Mouse (Mus musculus) kidney, embryonic 16.5 days (tissue): ENCODE results near the gene Iqsec2. TPM values are rescaled to one million over a fixed set of nuclear protein-coding genes. Genes with fewer than 3 reads are reported as not detected.
"Not testable (repeated sequence)": the region's sequence is repeated elsewhere in the genome, so short reads cannot be mapped to it uniquely, and the experiment has no call there.

Experiments used
- ATAC-seq: fragments of 200-750 bp; cut with Nextera tagmentation; 2 replicates; pipeline ENCODE4 v1.8.0; 2017; ENCODE audit warnings: moderate TSS enrichment; ENCODE audit not compliant: low FRiP score, low TSS enrichment
- H3K27ac ChIP-seq: fragments of 300-500 bp; sonication (generic); 2 replicates; pipeline ENCODE4 v1.5.1; 2014; ENCODE audit warnings: low read length
- H3K27me3 ChIP-seq: fragments of 300-500 bp; sonication (generic); 2 replicates; pipeline ENCODE4 v1.6.1; 2014; ENCODE audit warnings: low read length, control low read depth, mixed read lengths; ENCODE audit not compliant: insufficient read depth
- H3K36me3 ChIP-seq: fragments of 300-500 bp; sonication (generic); 2 replicates; pipeline ENCODE4 v1.6.1; 2014; ENCODE audit warnings: low read length, control low read depth, mixed read lengths; ENCODE audit not compliant: insufficient read depth
- H3K4me1 ChIP-seq: fragments of 300-500 bp; sonication (generic); 2 replicates; pipeline ENCODE4 v1.6.1; 2014; ENCODE audit warnings: low read length, control low read depth, mixed read lengths; ENCODE audit not compliant: insufficient read depth
- H3K4me2 ChIP-seq: fragments of 300-500 bp; sonication (generic); replicated peaks from 2 replicates; pipeline ENCODE4 v1.6.1; 2014; ENCODE audit warnings: low read depth, low read length
- H3K4me3 ChIP-seq: fragments of 300-500 bp; sonication (generic); 2 replicates; pipeline ENCODE4 v1.5.1; 2014; ENCODE audit warnings: mild to moderate bottlenecking, low read length
- H3K9ac ChIP-seq: fragments of 300-500 bp; sonication (generic); replicated peaks from 2 replicates; pipeline ENCODE4 v1.6.1; 2014; ENCODE audit warnings: low read length
- H3K9me3 ChIP-seq: fragments of 300-500 bp; sonication (generic); 2 replicates; pipeline ENCODE4 v1.6.1; 2016; ENCODE audit warnings: low read length, control low read depth
- WGBS: fragments of 180-500 bp; shearing (Covaris S2); extraction: QIAGEN DNeasy Blood & Tissue Kit; methylation state at CpG from one replicate; pipeline ENCODE4 v1.1.7; 2014; 5-methylcytosine and 5-hydroxymethylcytosine counted together
- polyA plus RNA-seq: library from polyadenylated mRNA; unstranded; fragments of >200 nt; fragmentation: Nextera tagmentation; extraction: Ambion mirVana; gene quantifications from 2 replicates; pipeline ENCODE4 v1.2.1, GENCODE M21; 2015

Gene Iqsec2
- polyA plus RNA-seq, 1 experiment from 2014 or later = 5.3 TPM

- Histone ChIP-seq H3K27me3 (no peaks in the 10 kb centered on the region), H3K4me3 (peak within 1 kb of the TSS; percentile 96), H3K4me2 (peak within 1 kb of the TSS; percentile 67), H3K27ac (peak within 1 kb of the TSS; percentile 76), H3K4me1 (peaks cover 11% of the 10 kb centered on the region), H3K9ac (peak within 1 kb of the TSS; percentile 97), H3K9me3 (no peaks in the 10 kb centered on the region), H3K36me3 (peaks cover 6% of the 10 kb centered on the region; the same call in 1 of the 2 replicates)
- ATAC-seq = peak; percentile 99
- under 1% methylated on average over 69 of the region's 69 CpGs for WGBS
Observed at GRCm38 (mm10) chrX:152232781-152233763, 89.0 kb downstream of the Iqsec2 start, which contains the start of gene Kdm5c. Kdm5c (plus strand) TSS chrX:152233020.

DNA sequence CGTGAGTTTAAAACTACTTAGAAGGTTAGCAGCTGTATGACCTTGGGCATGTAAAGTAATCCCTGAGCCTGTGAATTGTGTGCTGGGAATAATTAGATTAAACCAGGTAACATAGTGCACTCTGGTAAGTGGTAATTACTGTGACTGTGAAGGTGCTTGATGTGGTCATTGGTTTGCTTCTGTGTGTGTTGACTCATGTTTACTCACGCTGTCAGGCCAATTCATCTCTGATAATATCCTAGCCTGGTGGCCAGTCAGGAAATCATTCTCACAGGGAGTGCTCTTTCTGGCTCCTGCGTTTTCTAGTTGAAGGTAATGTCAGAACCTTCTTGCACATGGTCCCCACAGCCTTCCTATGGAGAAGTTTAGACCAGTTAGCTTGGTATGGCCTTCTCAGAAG, 90.1 kb downstream of the Iqsec2 start:
- no peaks in the 10 kb centered on the region for H3K27me3 ChIP-seq
- WGBS = 17% methylated on average over 3 of the region's 3 CpGs
- no peaks in the 10 kb centered on the region for H3K9me3 ChIP-seq
- H3K36me3 ChIP-seq = peaks cover 11% of the 10 kb centered on the region; the same call in 1 of the 2 replicates
- no peak for ATAC-seq
- peak overlapping the region; percentile 67 for H3K4me2 ChIP-seq
- H3K27ac ChIP-seq = no peak overlapping the region
- H3K4me3 ChIP-seq = peak overlapping the region; percentile 96
- H3K9ac ChIP-seq = peak overlapping the region; percentile 97
- H3K4me1 ChIP-seq = peaks cover 11% of the 10 kb centered on the region

- Histone ChIP-seq H3K27me3 (no peaks in the 10 kb centered on the region), H3K4me3 (no peak overlapping the region)
- 65% methylated on average over 2 of the region's 2 CpGs for WGBS
Observed at GRCm38 (mm10) chrX:152235758-152236157, 91.7 kb downstream of the Iqsec2 start.

DNA sequence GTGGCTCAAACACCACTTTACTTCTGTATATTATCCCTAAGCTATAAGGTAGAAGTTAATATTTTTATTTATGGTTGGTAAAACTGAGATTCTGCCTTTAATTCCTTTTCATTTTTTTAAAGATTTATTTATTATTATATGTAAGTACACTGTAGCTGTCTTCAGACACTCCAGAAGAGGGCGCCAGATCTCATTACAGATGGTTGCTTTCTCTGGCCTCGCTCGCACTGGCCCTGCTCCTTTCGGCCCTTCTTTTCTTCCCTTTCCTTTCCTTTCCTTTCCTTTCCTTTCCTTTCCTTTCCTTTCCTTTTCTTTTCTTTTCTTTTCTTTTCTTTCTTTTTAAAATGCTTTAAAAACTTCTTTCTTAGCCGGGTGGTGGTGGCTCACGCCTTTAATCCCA, 99.1 kb downstream of the Iqsec2 start:
- H3K4me2 ChIP-seq, ATAC-seq, H3K27ac ChIP-seq, H3K4me3 ChIP-seq, H3K27me3 ChIP-seq, H3K9me3 ChIP-seq, H3K9ac ChIP-seq, H3K4me1 ChIP-seq: not testable (repeated sequence)
- peaks cover 72% of the 10 kb centered on the region for H3K36me3 ChIP-seq
- 88% methylated on average over 6 of the region's 6 CpGs for WGBS

More at GRCm38 (mm10) chrX:152235758-152236157, 91.7 kb downstream of the Iqsec2 start:
- Histone ChIP-seq H3K27ac (no peak overlapping the region), H3K4me1 (peaks cover 11% of the 10 kb centered on the region), H3K9me3 (no peaks in the 10 kb centered on the region), H3K36me3 (peaks cover 26% of the 10 kb centered on the region; the same call in 1 of the 2 replicates), H3K9ac (no peak overlapping the region), H3K4me2 (0 out of 2 replicates have a peak overlapping the region, but pooled peaks have one; percentile 3)
- no peak for ATAC-seq

DNA sequence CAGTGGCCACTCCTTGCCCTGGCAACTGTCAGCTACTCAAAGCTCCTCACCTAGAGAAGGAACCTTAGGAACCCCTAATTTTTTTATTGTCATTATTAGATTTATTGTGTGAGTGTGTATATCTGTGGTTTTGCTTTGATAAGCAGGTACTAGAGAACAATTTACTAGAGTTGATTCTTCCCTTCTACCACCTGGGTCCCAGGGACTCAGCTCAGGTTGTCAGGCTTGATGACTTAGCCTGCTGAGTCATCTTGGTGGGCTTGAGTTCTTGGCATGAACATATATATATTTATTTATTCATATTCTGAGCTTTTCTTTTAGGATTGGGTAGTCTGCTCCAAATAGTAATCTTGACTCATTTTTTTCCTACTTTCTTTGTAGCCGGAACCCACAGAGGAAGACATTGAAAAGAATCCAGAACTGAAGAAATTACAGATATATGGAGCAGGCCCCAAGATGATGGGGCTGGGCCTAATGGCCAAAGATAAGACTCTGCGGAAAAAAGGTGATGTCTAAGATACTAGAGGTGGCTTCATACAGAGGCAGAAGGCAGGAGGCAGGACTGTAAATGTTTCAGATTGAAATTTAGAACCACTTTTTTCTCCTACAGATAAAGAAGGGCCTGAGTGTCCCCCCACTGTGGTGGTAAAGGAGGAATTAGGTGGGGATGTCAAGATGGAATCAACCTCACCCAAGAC, 100.6 kb downstream of the Iqsec2 start:
- 89% methylated on average over 2 of the region's 2 CpGs for WGBS
- peaks cover 78% of the 10 kb centered on the region for H3K36me3 ChIP-seq

GRCm38 (mm10) chrX:152271189-152271588, 127.1 kb downstream of the Iqsec2 start:
- WGBS = 94% methylated on average over 11 of the region's 11 CpGs

More for the DNA sequence above, 100.6 kb downstream of the Iqsec2 start:
- no peaks in the 10 kb centered on the region for H3K27me3 ChIP-seq
- no peak overlapping the region for H3K9ac ChIP-seq
- no peak for ATAC-seq
- no peaks in the 10 kb centered on the region for H3K4me1 ChIP-seq
- no peak overlapping the region for H3K4me2 ChIP-seq
- no peak overlapping the region for H3K4me3 ChIP-seq
- H3K27ac ChIP-seq = no peak overlapping the region
- H3K9me3 ChIP-seq = no peaks in the 10 kb centered on the region

More at GRCm38 (mm10) chrX:152271189-152271588, 127.1 kb downstream of the Iqsec2 start:
- Histone ChIP-seq H3K4me3 (no peak overlapping the region), H3K27ac (no peak overlapping the region), H3K9ac (no peak overlapping the region), H3K36me3 (peaks cover 93% of the 10 kb centered on the region), H3K9me3 (no peaks in the 10 kb centered on the region), H3K4me2 (no peak overlapping the region), H3K27me3 (no peaks in the 10 kb centered on the region), H3K4me1 (no peaks in the 10 kb centered on the region)
- peak; percentile 29; the same call in 1 of the 2 replicates for ATAC-seq

Other genes with a start within 250 kb of the Iqsec2 start
- 228 and 251 TPM in 2 replicates for gene Hsd17b10, start 142.4 kb upstream of the Iqsec2 start, polyA plus RNA-seq
- 3.4 and 4.0 TPM in 2 replicates for gene Ribc1, start 128.0 kb upstream of the Iqsec2 start, polyA plus RNA-seq
- 109 and 123 TPM in 2 replicates for gene Smc1a, start 127.8 kb upstream of the Iqsec2 start, polyA plus RNA-seq
- 50.0 and 51.7 TPM in 2 replicates for gene Kdm5c, start 88.8 kb downstream of the Iqsec2 start, polyA plus RNA-seq
- gene Kantr, start 183.2 kb downstream of the Iqsec2 start, polyA plus RNA-seq = 14.3 and 17.6 TPM in 2 replicates
- gene Tspyl2, start 198.2 kb downstream of the Iqsec2 start, polyA plus RNA-seq = 31.1 and 35.9 TPM in 2 replicates
- 3.8 and 6.0 TPM in 2 replicates for gene Gpr173, start 224.4 kb downstream of the Iqsec2 start, polyA plus RNA-seq